Mouse (Mus musculus) kidney, adult 9 months (tissue): ENCODE measurements at regions not wholly inside any gene's neighbourhood (a gene's known extent, or its start where the extent isn't known, plus 50 kb on each side); places are given as distances from the start of the nearest gene placed in this dataset.

Source experiments
- DNase-seq: peaks from one replicate; pipeline ENCODE4 v3.0.0; 2022

DNA sequence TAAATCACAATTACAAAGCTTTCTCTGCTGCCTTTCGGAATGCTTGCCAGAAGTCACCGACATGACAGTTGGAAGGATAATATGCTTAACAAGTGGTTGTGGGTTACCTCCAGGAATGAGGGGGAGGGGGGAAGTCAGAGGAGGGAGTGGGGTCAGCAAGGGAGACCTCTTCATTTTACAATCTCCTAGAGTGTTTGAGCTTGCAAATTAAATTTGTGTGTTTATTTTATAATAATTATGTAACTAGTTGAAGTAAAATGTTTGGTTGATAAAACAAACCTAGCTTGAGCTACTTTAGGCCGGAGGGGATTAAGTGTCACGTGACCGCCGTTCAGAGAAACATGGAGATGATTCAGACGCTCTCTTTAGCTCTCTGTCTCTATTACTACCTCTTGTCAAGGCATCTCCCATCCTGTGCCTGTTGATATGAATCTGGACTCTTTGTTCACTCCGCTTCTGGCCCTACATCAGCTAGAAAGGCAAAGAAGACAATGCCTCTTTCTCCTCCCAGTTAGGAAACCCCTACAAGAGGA is 227.3 kb upstream of the Irx5 start:
- DNase-seq: no peak

DNA sequence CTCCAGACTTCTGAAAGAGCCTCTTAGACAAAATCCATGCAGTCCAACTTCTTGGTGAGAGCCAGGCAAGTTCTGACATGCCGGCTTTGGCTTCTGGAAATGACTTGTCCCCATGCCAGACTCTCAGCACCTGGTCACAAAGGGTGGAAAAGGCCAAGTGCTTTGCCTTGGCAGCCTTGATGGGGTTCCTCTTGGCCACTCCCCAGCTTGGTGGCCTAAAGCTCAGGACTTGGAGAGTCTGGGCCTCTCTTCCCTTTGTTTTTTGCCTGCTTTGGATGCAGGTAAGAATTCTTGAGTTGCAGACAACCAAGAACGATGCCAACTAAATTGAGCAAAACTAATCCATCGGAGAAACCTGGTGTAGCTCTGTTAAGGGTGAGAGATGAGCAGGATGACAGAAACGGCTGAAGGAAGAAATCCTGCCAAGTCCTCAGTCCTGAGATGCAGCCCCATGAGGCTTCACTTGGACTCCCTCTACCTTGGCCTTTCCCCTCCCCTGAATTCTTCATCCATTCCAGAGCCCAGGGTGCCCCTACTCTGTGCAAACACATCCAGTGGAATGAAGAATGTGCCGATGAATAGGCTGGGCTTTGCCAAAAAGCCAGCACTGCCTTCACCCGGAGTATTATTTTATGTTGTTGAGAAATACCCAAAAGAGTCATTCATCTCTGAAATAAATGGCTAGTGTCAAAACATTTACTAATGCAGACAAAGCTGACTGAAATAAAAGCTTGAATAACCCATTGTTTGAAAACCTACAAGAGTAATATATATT is 228.0 kb upstream of the Irx5 start:
- peak; percentile 5 for DNase-seq

DNA sequence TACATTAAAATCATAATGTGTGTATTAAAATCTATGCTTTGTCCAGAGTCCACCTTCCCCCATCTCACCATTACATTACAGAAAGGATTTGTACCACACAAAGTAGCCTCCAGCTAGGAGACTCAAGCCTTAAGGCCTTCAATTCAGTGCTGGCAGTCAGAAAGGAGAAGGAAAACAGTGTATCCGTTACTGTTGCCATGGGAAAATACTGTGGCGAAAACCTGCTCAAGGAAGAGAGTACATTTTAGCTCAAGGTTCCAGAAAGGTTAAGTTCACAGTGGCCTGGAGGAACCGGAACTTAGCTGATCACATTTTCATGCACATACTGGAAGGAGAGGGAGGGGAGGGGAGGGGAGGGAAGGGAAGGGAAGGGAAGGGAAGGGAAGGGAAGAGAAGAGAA is 231.8 kb upstream of the Irx5 start:
- DNase-seq: no peak

DNA sequence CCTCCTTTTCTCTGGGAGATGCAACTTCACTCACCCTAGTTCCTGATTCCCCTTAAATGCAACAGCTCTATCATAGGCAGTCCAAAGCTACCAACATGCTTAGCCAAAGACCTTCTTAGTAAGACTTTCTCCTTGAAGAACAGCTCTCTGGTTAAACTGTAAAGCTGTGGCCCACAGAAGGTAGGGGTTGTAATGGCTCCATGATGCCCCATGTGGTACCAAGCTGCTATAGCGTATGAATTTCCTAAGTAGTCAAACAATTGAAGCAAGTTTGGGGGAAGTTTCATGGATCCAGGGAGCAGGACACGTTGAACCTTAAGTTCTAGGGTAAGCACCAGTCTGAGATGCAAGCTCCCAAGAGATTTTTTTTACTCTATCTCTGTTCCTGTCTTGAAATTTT is 236.1 kb upstream of the Irx5 start:
- peak; percentile 12 for DNase-seq

DNA sequence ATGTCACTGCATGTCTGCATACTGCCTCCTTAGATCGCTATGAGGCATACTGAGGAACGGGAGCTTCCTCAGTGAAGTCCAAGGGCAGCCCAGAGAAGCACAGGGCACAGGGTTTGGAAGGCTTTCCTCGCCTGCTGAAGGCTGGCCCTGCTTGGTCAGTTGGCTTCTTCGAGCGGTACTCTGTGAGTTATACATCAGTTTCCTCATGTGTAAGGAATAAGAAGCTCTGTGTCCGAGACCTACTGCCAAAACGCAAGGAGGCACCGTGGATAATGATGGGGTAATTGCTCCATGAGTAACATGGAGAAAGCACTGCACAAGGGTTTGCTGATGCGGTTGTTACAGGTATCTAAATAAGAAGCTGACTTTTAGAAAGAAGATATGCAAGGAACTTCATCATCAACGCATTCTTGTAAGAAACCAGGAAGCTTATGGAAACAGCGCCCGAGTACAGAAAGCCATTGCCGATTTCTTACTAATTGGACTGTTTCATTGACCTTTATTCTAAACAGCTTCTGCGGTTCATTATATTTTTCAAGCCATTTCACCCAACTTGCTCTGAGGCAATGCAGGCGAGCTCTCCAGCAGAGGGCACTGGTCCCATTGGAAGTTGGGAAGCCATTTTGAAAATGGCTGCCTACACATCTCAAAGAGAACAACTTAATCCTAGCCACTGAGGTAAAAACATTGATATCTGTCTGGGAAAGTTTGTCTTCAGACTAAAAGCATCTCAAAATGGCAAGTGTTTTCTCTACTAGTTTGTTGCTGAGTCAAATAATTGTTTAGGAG is 241.8 kb upstream of the Irx5 start:
- no peak for DNase-seq

DNA sequence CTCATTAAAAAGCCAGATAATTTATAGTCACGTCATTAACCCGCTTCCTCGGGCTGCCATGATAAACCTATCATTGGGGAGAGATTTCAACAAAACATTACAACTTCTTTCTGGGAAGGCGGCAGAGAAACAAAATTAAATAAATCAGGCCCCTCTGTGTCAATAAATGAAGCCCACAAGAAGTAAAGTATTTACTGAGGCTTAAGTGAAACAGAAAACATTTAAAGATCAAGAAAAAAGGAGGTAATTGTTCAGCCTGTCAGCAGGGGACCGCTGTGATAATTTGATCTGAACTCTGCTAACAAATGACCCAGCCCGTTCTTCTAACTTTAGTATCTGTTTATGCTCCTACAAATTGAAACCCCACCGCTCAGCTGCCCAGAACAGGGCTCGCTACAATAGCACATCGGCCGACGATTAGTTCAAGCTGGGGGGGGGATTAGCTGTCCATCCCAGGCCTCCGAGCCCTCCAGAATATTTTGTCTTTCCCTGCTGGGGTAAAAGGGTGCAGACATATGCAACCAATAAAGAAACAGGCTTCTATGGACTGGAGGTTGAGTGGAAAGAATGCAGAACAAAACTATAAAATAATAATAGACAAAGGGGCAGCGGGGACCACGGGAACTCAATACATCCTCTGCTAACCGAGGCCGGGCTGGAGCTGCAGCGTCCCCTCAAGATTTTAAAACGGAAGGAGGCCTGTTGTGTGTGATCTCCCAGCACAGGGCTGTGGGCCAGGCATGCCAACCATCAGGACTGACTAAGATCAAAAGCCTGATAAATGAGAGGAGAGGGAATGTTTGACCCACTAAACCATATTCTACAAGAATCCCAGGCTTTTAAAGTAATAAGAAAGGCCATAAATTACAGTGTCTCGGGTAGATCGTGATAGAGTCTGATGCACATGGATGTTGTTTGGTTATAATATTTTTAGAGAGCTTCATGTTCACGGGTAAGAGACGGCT is 242.8 kb upstream of the Irx5 start:
- DNase-seq: no peak

DNA sequence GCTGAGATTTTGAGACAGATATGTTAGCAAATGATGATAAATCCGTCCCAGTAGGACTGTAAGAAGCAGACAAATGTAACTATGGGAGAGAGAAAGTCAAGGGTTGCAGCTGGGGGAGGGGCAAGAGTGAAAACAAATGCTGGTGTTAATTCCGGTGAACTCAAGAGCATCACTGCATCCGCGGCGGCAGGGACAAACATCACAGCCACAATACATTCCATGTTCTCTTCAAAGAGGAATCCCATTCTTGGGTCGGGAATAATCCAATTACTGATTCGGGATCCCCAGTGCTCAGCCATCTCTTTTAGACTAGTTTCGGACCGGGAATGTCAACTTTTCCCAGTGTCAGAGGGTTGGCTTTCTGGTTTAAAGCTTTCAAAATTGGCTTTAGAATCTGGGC is 243.5 kb upstream of the Irx5 start:
- DNase-seq: no peak

DNA sequence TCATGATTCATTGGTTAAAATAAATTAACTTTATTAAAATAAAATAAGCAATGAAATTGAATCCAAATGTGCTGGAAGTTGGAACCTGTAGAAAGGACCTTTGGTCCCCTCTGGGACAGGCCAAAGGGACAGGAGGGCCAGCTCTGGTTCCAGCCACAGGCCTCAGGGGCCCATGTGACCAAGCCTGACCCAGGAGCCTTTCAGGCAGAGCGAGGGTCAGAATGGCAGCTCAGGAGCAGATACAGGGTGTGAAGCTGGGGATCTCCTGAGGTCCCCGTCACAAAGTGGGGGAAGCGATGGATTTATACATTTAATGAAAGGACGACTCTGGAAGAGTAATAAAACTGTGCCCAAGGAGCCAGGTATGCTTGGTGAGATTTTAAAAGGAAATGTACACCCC is 244.0 kb upstream of the Irx5 start:
- DNase-seq: no peak

DNA sequence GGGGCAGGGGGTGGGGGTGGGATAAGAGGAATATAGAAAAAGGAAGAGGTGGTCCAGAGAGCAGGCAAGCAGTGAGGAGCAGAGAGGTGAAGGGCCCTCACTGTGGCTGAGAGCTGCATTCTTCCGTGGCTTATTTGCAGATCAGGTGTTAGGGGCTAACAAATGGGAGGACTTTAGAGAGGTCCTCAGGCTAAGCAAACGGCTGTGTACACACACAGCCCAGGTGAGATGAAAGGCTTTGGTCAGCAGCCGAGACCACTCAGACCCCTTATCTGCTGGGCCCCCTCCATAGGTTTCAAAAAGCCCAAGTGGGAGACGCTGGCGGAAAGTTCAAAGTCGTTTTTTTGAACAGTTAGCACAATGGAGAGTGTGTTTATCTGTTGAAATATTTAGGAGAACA is 252.9 kb upstream of the Irx5 start:
- no peak for DNase-seq

DNA sequence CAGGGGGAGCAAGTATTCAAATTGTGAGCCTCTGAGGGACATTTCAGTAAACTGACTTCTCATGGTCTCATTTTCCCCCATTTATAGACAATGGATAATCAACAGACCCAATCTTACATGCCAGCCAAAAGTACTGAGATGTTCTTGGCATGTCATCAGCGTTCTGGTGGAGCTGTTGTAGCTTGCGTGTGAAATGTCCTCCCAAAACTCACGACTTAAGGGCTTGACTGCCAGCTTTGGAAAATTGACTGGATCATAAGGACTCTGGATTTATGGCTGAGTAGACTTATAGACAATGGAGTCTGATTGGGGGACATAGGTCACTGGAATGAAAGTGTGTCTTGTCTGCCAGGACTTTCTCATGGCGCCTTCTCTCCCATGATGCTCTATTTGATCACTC is 254.9 kb upstream of the Irx5 start:
- DNase-seq: no peak

DNA sequence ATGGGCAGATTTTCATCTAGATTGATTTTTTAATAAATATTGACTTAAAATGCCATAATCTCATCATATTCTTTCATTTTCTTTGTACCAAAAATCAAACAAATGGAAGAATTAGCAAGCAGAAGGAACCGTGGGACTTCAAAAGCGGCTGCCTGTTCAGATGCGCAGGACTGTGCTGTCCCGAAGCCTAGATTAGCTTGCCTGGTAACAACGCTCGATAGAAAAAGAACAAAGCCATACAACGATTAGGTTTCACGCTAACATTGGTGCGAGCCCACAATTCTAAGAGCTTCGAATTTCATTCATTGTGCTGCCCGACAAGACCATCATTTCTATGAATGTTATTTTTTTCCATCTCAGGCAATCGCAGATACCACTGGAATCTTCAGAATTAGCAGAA is 262.1 kb upstream of the Irx5 start:
- no peak for DNase-seq

DNA sequence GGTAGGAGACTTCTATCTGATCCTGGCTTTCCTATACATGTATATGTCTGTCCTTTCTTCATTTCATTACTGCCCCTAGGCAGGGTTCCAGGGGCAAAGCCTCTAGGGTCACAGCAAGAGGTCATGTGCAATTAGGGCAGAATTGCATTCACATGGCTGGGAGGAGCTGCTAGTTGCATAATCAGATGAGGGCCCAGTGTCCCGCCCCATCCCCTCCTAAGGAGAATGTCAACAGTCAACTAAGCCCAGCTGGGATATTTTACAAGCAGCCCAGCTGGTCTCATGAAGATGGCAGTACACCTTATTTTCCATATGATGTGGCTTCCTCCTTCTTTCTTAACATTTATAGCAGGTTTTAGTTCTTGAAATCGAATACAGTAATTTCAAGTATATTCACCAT is 273.3 kb upstream of the Irx5 start:
- DNase-seq: no peak

DNA sequence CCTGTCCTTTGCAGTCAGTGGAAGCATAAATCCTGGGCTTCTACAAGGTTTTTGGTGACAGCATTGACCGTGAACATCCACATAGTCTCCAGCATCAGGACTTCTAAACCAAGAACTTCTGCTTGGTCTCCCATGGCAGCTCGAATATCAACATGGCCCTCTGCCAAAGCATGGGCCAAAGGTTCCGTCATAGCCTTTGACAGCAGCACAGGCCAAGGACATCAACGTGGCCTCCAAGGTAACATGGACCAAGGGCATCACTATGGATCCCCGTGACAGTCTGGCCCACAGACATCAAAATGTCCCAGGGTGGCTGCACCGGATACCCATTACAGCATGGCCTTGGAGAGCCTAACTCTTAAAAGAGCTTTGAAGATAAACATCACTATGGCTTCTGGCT is 275.5 kb upstream of the Irx5 start:
- no peak for DNase-seq

DNA sequence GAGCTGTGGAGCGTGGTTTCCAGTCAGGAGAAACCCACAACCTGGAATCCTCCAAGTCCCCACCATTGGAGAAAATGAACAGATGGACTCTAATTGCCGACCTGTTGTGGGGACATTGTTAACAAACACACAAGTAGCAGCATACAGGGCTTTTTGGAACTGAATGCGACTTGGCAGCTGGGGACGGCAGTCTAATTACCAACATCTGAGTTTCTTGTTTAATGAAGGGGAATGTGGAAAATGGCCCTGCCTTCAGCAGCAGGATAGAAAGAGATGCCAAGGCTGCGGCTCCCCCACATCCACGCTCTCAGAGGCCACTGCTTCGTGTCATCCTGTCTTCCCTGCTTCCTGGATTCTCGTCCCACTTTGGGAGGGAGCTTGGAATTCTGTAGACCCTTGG is 276.6 kb upstream of the Irx5 start:
- DNase-seq: no peak

DNA sequence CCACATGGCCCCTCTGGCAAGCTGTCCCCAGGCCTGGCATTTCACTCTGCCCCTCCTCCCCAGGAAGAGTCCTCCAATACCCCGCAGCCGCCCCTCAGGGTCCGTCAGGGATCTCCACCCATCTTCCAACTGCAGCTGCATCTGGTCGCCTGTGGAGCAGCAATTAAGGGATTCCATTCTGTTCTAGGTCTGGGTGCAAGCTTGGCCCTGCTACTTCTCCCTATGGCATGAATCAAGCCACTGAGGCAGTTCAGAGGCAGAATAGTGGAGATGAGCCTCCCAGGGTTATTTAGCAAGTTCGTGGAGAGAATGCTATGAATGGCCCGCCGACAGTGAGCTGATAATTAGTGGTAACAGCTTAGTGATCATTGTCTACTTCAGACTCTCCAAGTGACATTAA is 275.7 kb upstream of the Irx3 start:
- no peak for DNase-seq

DNA sequence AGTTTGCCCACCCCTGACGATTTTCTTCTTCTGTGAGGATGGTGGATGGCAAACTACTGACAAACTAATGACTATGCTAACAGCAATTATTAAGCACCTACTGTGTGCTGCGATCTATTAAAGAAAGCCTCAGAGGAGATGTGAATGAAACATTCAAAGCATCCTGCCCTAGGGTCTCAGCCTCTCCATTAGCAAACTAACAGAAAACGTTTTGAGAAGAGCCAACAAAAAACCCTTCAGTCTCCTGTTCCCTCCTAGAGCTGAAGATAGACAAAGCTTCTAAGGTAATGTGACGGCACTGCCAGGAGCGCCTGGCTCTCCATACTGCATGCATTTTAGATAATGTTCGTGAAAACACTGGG is 270.4 kb upstream of the Irx3 start:
- DNase-seq: no peak

DNA sequence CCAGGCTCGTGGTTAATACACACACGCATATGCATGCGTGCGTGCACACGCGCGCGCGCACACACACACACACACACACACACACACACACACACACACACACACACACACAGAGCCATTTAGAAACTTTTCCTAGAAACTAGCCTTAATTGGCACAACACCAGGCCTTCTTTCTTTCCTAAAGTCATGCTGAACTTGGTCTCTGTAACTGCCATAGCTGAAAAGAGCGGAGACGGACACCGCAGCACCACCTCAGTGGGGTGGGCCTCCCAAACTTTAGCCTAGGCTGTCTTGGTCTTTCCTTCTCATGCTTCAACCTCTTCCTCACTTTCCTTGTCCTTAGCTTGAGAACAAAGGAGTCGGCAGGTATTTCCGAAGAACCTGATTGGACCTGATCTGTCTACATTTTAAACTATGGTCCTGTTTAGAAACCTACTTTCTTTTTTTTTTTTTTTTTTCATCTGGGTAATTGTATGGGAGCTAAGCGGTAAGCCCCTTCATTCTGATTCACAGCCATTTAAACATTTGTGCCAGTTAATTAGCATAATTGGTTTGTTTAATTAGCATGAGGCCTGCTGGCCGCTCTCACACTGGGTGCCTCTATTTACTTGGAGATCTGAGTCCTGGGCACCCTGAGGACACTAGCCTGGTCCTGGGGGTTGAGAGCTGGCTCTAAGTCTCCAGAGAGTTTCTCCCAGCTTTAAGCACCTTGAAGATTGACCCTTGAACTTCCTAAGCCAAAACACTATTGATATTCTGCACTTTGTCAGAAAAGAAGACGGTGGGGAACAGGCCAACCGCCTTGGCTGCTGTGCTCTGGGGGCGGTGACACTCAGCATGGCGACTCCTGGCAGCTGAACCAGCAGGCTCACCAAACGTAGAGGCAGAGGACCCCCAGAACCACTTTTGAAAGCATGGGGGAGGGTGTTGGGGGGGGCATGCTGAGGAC is 269.7 kb upstream of the Irx3 start:
- DNase-seq: no peak

DNA sequence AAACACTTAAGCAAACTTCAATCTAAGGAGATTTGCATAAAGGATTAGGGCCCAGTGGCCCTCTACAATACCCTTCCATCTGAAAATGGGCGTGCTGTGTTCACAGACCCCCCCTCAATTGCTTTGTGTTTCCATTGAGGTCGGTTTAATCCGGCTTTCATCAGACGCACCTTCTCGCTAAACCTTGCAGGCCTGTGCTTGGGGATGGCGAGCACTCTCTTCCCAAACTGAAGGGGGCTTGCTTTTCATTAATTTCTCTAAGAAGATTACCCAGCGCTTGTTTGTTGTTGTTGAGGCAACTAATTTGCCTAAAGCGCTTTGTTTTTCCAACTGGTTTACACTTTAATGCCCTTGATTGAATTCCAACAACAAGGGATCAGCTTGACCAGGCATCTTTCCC is 268.8 kb upstream of the Irx3 start:
- DNase-seq: no peak

DNA sequence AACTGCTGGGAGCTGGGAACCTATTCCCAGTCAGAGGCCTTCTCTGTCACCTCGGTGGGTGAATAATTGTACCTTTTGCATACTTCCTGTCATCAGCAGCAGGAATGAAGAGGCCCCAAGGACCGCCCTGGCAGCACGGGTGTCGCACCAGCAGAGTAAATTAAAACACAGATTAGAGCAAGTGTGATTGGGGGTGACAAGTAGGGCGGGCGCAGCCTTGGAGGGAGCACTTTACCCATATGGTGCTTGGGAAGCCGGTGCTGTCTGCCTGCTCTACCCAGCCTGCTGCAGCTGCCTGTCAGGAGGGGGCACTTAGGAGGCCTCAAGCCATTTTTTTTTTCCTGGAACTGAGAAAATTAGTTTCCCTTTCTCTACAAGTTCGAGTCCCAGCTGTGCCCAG is 264.6 kb upstream of the Irx3 start:
- DNase-seq: no peak

DNA sequence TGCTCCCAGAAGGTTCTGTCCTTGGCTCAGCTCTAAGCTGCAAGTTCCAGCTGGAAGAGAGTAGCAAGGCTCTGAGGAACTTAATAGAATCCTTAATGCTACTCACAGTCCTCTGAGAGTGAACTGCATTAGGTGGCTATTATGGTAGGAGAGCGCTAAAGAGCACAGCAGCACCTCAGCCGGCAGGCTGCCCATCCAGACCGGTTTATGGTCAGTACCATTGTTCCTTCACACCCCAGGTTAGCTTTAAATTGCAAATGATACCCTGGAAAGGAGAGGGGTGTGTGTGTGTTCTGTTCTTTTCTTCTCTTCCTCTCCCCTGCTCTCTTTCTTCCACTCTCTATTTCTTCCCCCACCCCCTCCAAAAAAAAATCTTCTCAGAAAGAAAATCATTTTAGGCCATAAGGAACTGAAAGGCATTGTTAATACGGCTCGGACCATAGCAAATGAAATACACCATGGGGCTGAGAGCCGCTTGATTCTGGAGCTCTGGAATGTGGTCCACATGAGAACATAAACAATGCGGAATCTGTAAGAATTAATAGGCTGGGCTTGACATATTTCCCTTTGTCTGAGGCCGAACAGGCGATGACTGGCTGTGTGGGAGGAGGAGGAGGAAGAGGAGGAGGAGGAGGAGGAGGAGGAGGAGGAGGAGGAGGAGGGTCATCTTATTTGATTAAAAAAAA is 263.8 kb upstream of the Irx3 start:
- no peak for DNase-seq

DNA sequence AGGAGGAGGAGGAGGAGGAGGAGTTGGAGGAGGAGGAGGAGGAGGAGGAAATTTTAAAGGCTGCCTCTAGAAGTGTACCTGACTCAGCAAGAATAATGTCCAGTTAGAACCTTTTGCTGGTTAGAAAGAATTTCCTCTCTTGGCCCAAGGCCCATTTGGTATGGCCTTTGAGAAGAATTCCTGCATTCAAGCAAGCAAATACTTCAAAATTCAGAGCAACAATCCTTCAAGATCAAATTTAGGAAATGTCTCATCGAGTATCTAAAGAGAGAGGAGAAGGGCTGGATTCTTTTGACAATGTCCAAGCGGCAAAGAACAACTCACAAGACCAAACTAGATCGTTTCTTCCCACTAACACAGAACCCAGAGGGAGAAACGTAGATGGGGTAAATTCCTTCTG is 263.1 kb upstream of the Irx3 start:
- peak; percentile 11 for DNase-seq
